Mouse (Mus musculus) right cerebral cortex, postnatal 14 days (tissue): ENCODE measurements around the gene Abtb2.
A peak's percentile ranks its signal among the peaks of the same experiment; 100 is the strongest.

Source experiments
- DNase-seq: peaks from one replicate; pipeline ENCODE4 v3.0.0; 2022

Gene Abtb2

DNA sequence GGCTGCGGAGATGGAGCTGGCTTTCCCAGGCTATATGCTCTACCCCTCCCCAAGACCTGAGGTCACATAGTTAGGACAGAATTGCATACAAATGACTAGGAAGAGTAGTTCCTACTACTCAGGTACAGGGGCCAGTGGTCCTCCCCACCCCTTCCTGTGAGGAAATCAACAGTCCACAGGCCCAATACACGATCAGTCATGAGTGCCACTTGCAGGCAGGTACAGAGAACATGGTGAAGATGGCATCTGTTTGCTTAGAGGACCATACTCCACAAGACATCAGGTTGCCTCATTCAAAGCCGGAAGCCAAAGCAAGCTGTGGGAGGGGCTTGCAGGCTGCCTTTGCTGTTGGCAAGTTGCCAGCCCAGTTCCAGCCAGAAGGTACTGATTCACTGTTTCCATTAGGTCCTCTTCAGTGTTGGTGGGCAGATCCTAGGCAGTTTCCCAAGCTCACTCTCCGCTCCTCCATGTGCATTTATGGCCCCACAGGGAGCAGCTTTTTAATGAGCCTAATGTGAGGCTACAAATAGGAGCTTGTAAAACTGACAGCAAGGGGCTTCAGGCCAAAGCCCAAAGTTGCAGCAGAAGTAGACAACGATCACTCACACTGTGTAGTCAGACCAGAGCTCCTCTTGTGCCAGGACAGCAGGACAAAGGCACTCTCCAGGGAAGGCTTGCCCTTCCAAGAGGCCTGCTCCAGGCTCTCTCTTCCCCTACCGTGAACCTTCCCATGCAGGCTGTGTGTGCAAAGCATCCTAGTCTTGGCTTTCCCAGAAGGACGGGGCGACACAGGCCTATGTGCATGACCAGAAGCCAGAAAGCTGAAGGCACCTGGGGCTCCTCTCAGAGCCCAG lies 102.1 kb downstream of the Abtb2 start:
- peak; percentile 54 for DNase-seq

DNA sequence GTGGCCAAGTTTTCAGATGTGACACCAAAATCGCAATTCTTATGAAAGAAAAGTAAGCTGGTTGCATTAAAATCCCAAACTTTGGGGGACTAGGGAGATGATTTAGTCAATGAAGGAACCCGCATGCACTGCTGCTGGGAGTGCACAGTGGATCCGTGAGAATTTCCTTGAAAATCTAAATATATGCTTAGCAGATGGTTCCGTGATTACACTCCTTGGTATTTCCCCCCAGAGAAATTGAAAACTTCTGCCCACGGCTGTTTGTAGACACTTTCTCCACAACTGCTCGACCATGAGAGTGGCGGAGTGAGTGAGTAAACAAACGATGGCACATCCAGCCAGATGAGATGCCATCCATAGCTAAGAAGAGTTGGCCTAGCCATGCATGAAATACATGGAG lies 102.8 kb downstream of the Abtb2 start:
- DNase-seq = no peak

GRCm38 (mm10) chr2:103669561-103669960 lies 103.5 kb downstream of the Abtb2 start:
- no peak for DNase-seq

DNA sequence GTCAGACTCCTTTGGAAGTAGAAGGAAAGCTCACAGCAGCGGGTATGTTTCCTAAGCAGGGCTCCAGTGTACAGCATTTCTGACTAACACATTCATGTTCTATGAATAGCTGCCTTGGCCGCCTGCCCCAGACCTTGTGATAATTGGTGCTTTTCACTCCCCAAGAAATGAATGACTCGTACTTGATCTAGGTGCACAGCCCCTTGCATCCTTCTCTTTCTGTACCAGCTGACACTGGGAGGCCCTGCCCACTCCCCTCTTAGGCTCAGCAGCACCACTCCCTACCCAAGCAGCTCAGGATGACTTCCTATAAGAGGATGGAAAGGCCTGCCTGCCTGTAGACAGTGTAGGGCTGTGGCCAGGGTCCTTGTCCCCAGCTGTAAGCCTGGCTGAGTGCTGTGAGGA lies 104.2 kb downstream of the Abtb2 start:
- peak; percentile 71 for DNase-seq

DNA sequence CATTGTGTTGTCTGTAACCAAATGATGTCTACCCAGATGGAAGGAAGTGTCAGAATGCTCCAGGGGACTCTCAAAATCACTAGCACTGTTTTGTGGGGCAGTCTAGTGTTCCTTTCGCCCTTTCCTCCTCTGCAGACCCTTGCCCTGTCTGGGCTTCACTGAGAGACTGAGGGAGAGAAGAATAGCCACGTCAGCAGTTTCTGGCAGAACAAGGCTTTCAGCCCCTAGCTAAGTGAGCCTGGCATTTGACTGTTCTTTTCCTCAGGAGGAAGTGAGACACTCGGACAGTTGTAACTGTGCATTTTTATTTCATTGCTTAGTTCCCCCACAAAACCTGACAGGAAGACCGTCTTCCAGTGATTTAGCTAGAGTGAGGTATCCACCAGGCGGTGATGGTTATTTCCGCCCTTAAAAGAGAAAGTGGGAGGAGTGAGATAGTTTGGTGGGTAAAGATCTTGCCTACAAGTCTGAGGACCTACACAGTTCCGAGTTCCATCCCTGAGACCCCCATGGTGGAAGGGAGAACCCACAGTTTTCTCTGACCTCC lies 106.5 kb downstream of the Abtb2 start:
- DNase-seq = no peak

DNA sequence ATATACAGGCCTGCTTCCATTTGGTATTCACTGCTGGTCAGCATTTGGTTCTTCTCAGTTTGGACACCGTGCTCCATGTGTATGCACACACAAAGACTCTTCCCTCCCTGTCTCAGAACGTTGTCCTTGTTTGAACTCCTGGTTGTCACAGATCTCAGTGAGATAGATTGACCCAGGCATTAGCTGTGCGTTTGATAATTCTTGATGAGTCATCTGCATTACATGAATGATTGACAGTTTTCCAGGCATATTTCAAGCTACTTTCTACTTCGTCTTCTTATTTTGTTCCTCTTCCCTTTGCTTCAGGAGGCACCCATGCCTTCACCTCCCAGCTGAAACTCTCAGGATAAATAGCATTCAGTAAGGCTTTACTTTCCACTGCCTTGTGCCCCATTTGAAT lies 107.5 kb downstream of the Abtb2 start:
- DNase-seq = no peak

DNA sequence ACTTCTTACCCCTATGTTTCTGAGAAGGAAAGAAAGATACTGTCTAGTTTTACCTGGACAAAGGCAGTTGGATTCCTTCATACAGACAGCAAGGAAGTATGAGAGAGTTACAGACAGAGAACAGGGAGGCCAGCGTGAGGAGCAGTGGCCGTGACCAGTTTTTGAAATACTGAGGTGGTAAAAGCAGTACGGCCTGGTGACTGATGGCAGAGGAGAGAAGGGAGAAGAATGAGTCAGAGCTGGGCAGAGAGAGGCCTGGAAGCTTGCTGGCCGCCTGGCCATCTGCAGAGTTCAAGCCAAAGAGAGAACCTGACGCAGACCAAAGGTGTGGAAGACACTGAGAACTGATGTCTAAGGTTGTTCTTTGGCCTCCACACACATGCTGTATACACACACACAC lies 109.3 kb downstream of the Abtb2 start:
- no peak for DNase-seq

DNA sequence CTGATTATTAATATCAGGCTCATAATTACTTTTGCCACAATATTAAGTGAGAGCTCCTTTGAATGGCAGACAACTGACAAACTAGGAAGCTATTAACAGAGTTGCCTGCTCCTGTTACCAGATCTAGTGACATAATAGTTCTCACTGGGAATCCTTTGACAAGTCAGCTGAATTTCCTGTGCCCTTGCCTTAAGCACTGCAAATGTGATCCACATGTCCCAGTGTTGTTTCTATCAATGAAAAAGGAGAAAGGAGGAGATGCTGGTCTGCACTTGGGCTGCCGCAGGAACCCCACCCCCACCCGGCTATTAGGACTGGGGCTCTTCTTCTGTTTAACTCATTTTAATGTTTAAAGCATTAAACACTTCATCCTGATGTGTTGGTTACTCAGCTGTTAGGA lies 110.7 kb downstream of the Abtb2 start:
- DNase-seq = no peak

- DNase-seq = no peak
Observed at GRCm38 (mm10) chr2:103677614-103678369, 111.7 kb downstream of the Abtb2 start.

GRCm38 (mm10) chr2:103678433-103678832 lies 112.3 kb downstream of the Abtb2 start:
- no peak for DNase-seq

DNA sequence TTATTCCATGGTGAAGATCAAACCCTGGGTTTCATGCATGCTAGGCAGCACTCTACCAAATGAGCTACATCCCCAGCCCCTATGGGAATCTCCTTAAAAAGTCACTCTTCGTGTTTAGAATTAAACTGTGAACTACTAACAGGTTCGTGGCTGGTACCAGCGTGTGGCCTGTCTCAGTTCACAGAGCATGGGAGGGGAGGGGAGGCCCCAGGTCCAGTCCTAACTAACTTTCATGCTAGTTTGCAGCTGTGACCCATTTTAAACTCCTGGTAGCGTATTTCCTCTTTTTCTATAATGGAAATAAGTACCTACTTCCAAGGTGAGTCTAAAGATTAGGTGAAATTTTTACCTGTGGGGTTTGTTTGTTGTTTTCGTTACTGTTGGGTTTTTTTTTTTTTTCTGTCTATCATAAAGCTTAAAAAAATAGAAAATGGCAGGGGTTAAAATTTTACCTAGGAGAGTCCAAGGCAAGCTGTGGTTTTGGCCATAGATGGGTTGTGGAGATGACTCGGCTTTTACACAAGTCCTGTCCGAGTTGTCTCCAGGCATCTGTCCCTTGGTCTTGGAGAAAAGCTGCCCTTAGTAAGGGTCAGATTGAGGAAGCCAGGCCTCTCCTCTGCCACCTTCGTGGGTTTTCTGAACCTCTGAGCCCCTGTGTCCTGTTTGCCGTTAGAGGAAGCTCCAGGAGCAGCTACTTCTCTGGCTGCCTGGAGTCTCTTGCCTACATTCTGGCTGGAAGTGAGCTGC lies 114.4 kb downstream of the Abtb2 start:
- DNase-seq = no peak

- DNase-seq = no peak
Observed at GRCm38 (mm10) chr2:103681149-103681548, 115.0 kb downstream of the Abtb2 start.

DNA sequence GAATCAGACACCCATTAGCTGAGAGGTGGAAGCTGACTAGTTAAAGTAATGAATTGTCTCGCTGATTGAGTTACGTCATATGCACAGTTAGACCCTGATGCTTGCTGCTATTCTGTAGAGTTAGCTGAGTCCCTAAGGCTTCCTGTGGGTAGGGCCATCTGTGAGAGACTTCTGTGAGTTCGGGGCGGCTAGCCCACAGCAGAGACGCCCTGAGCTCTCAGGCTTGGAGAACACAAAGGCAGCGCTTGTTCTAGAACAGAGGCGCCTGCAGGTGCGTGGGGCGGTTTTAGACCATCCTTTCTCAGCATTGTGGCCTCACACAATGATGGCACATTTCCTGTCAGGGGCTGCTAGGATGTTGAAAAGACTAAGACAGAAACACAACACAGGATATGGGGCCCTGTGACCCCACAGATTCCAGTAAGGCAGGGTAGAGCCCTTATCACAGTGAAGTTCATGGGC lies 116.2 kb downstream of the Abtb2 start:
- no peak for DNase-seq

DNA sequence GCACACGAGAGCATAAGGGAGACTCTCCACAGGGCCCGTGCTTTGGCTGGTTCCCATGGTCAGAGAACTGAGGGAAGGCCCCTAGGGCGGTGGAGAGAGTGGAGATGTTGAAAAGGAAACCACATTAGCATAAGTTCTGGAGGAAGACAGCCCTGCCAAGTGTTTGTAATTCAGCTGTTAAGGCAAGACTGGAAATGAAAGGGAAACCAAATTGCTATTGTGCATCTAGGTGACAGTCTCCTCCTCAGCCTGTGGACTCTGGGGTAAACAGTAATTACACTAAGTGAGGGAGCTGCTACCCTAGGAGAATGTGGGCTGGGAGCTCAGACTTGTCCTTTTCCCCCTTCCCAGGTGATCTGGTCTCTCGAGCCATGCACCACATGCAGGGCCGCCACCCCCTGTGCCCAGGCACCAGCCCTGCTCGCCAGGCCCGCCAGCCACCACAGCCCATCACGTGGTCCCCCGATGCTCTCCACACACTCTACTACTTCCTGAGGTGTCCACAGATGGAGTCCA lies 116.9 kb downstream of the Abtb2 start:
- no peak for DNase-seq

DNA sequence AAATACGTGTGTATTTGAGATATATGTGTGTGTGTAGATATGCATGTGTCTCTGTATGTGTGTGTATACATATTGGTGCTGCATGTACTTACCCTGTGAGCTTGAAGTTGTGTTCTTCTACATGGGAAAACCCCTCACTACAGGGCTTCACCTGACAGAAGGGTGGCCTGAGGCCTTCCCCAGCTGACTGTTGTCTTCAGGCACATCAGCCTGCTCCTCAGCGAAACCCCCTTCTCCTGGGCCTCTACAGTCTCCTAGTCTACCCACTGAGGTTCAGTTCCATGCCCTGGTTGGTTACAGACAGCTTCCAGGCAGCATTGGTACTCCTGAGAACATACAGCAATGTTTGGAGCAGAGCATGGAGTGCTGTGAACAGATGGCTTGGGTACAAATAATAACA lies 118.3 kb downstream of the Abtb2 start:
- no peak for DNase-seq

DNA sequence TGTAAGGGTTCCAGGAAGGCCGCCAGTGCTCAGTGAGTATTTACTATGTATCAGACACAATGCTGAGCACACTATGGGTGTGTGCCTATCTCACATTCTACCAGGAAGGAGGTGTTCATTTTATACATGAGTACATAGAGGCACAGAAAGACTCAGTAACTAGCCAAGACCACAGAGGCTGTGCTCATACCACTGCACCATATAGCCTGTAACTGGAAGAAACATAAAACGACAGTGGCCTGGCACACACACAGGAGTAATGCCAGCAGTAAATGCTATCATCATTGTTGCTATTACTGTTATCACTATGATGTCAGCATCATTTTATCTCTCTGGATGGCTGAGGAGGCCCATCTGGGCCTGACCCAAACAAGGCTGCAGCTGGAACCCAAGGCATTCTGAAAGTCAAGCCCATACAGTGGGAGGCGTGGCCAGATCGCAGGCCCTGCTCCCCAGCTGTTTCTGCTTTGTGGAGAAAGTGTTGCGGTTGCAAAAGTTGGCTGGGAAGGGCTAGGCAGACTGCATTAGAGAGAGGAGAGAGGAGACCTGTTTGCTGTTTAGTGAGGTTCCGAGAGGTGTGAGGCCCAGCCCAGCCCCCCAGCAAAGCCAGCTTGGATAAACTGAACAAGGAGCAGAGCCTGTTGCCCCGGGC lies 118.9 kb downstream of the Abtb2 start:
- no peak for DNase-seq

- no peak for DNase-seq
Observed at GRCm38 (mm10) chr2:103685581-103685980, 119.5 kb downstream of the Abtb2 start.

GRCm38 (mm10) chr2:103687143-103687542 lies 121.0 kb downstream of the Abtb2 start:
- DNase-seq = no peak

GRCm38 (mm10) chr2:103687888-103688287 lies 121.8 kb downstream of the Abtb2 start:
- DNase-seq = no peak

DNA sequence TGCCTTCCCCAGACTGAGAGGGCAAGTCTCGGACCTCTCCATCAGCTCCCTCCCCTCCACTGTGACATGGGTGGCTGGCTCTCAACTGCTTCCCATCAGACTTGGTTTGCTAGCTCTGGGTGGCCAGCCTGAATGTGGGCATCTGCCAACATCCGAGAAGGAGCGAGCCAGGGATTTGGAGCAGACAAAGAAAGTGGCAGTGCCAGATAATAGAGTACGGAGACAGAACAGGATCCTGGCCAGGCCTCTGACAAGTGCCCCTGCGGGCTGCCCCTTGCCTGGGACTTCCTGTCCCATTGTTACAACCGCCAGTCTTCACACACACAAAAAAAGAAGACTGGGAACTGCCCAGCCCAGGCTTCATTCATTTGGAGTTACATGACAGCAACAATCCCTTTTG lies 124.3 kb downstream of the Abtb2 start:
- no peak for DNase-seq

GRCm38 (mm10) chr2:103690828-103691227 lies 124.7 kb downstream of the Abtb2 start:
- no peak for DNase-seq

DNA sequence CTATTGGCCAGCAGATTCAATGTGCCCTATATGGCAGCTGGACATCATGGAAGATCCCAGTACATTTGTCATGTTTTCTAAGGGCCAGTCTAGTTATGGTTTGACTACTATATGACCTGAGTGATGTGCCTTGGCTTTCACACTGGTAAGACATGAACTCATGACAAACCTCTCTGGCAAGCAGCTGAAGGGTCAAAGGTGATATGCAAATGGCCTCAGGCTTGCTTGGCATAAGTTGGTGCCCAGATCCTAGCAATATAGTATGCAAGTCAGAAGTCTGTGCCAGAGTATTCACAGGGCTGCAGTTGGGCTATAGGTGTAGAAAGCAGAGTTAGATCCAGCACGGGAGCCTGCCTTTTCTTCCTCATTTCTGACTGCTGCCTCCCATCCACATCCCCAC lies 125.2 kb downstream of the Abtb2 start:
- no peak for DNase-seq
